Mouse (Mus musculus) intestine, embryonic 14.5 days (tissue): ENCODE results near the gene Ssbp4. TPM values are rescaled to one million over a fixed set of nuclear protein-coding genes. Genes with fewer than 3 reads are reported as not detected.
"Not testable (repeated sequence)": the region's sequence is repeated elsewhere in the genome, so short reads cannot be mapped to it uniquely, and the experiment has no call there.

ENCODE experiments used
- ATAC-seq: fragments of 200-750 bp; cut with Nextera tagmentation; replicated peaks from 2 replicates; pipeline ENCODE4 v1.8.0; 2017; ENCODE audit warnings: low read depth, moderate number of reproducible peaks, moderate TSS enrichment, moderate library complexity; ENCODE audit not compliant: low FRiP score, low TSS enrichment
- DNase-seq: peaks from one replicate; pipeline ENCODE4 v3.0.0-alpha.2; 2018; ENCODE audit warnings: low spot score
- H3K27ac ChIP-seq: fragments of 300-500 bp; sonication (generic); 2 replicates; pipeline ENCODE4 v1.5.1; 2014; ENCODE audit warnings: low read depth, mild to moderate bottlenecking, control low read depth
- H3K27me3 ChIP-seq: fragments of 300-500 bp; sonication (generic); replicated peaks from 2 replicates; pipeline ENCODE4 v1.6.1; 2014; ENCODE audit warnings: low read length, control low read depth; ENCODE audit not compliant: control insufficient read depth, insufficient read depth
- H3K36me3 ChIP-seq: fragments of 300-500 bp; sonication (generic); 2 replicates; pipeline ENCODE4 v1.6.1; 2014; ENCODE audit warnings: low read length, control low read depth; ENCODE audit not compliant: control insufficient read depth, insufficient read depth
- H3K4me1 ChIP-seq: fragments of 300-500 bp; sonication (generic); replicated peaks from 2 replicates; pipeline ENCODE4 v1.6.1; 2014; ENCODE audit warnings: low read length, control low read depth, mixed read lengths; ENCODE audit not compliant: control insufficient read depth, insufficient read depth
- H3K4me2 ChIP-seq: fragments of 300-500 bp; sonication (generic); 2 replicates; pipeline ENCODE4 v1.6.1; 2014; ENCODE audit warnings: low read length
- H3K4me3 ChIP-seq: fragments of 300-500 bp; sonication (generic); 2 replicates; pipeline ENCODE4 v1.5.1; 2014; ENCODE audit warnings: low read depth, low read length, control low read depth, mixed read lengths
- H3K9ac ChIP-seq: fragments of 300-500 bp; sonication (generic); 2 replicates; pipeline ENCODE4 v1.6.1; 2014; ENCODE audit warnings: mild to moderate bottlenecking, low read length
- H3K9me3 ChIP-seq: fragments of 300-500 bp; sonication (generic); 2 replicates; pipeline ENCODE4 v1.6.1; 2016; ENCODE audit warnings: low read length, control low read depth; ENCODE audit not compliant: control insufficient read depth
- WGBS: fragments of 180-500 bp; shearing (Covaris S2); extraction: QIAGEN DNeasy Blood & Tissue Kit; methylation state at CpG from one replicate; pipeline ENCODE4 v1.1.7; 2014; 5-methylcytosine and 5-hydroxymethylcytosine counted together
- polyA plus RNA-seq: library from polyadenylated mRNA; unstranded; fragments of >200 nt; fragmentation: Nextera tagmentation; extraction: Ambion mirVana; gene quantifications from 2 replicates; pipeline ENCODE4 v1.2.1, GENCODE M21; 2014

The Ssbp4 gene
- polyA plus RNA-seq, 1 experiment from 2014 or later = 124 TPM

DNA sequence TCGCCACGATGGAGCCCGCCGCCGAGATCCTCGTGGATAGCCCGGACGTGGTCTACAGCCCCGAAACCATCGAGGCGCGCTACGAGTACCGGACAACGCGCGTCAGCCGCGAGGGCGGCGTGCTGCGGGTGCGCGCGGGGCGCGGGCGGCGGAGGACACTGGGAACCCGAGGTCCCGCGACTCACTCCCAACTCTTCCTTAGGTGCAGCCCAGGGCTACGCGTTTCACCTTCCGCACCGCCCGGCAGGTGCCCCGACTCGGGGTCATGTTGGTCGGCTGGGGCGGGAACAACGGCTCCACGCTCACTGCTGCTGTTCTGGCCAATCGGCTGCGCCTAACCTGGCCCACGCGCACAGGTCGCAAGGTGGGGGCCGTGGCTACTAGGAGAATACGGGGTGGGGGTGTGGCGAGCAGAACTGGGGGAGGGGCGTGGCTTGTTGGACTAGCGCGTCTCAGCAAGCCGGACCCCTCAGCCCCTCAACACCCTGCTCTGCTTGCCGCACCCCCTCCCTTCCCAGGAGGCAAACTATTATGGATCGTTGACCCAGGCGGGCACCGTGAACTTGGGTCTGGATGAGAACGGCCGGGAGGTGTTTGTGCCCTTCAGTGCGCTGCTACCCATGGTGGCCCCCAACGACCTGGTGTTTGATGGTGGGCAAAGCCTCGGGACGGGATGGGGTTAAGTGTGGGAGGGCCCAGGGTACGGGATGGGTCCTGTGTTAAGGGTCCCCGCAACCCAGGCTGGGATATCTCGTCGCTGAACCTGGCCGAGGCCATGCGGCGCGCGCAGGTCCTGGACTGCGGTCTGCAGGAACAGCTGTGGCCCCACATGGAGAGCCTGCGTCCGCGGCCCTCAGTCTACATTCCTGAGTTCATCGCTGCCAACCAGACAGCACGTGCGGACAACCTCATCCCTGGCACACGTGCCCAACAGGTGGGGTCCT, 13.8 kb downstream of the Ssbp4 start:
- Histone ChIP-seq H3K4me1 (peaks cover 40% of the 10 kb centered on the region), H3K9me3 (no peaks in the 10 kb centered on the region), H3K4me3 (peak overlapping the region; percentile 66), H3K27me3 (no peaks in the 10 kb centered on the region), H3K36me3 (peaks cover 30% of the 10 kb centered on the region), H3K27ac (peak overlapping the region; percentile 83; the same call in 1 of the 2 replicates), H3K9ac (peak overlapping the region; percentile 65), H3K4me2 (peak overlapping the region; percentile 89)
- peak; percentile 33 for ATAC-seq
- WGBS = 10% methylated on average over 81 of the region's 82 CpGs
- no peak for DNase-seq

DNA sequence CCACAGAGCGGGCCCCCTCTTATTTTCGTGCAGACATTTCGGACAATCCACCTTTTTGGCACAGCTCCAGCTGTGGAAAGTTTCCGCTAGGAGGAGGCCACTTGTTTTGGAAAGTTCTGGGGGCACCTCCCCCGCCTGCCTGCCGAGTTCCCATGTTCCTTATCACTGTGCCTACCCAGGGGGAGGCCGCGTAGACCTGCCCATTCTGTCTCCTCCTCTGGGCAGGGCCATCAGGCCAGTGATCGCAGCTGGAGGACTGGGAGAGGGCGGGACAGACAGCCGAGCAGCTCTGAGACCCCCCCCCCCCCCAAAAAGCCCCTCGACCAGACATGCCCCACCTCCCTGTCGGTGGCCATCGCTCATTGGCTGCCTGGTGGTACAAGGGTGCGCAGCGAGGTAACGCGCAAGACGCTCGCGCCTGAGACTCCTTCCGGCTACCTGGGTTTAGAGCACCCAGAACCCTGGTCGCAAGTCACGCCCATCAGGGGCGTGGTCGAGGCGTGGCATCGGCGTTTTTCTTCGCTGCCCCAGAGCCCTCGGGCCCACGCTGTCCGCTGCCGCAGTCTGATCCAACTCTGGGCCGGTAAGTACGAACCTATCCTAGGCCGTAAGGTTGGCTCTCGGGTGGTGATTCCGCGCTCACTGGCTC, 14.6 kb downstream of the Ssbp4 start, which contains the start of gene Isyna1:
Gene Isyna1 (plus strand): TSS at position 413 of the 649 bp plus-strand sequence.
- peak; percentile 94 for DNase-seq
- Histone ChIP-seq H3K4me2 (peak within 1 kb of the TSS; percentile 89), H3K9me3 (no peaks in the 10 kb centered on the region), H3K4me3 (peak within 1 kb of the TSS; percentile 66), H3K27me3 (no peaks in the 10 kb centered on the region), H3K27ac (peak within 1 kb of the TSS; percentile 83), H3K36me3 (peaks cover 34% of the 10 kb centered on the region), H3K9ac (peak within 1 kb of the TSS; percentile 65), H3K4me1 (peaks cover 36% of the 10 kb centered on the region)
- under 1% methylated on average over 40 of the region's 40 CpGs for WGBS
- peak; percentile 90 for ATAC-seq

DNA sequence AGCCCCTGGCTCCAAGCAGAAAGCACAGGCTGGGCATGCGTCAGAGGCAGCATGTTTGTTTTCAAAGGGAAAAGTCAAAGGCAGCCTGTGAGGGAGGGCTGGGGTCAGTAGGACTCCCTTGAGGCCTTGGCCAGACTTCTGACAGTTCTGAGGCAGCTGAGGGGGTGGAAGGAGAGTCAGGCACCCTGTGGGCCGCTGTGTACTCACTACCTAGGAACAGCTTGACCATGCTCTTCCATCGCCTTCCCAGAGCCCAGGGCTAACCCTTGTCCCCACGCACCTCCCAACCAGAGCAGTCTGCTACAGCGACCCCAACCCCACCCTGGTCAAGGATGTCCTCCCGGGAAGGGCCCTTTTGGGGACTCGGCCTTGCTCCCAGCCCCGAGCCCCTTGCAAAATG, 15.5 kb downstream of the Ssbp4 start:
- Histone ChIP-seq H3K4me3 (peak overlapping the region; percentile 66; the same call in 1 of the 2 replicates), H3K36me3 (peaks cover 40% of the 10 kb centered on the region), H3K27me3 (no peaks in the 10 kb centered on the region), H3K27ac (peak overlapping the region; percentile 83; the same call in 1 of the 2 replicates), H3K9me3 (no peaks in the 10 kb centered on the region), H3K4me2 (peak overlapping the region; percentile 89), H3K9ac (no peak overlapping the region), H3K4me1 (peaks cover 27% of the 10 kb centered on the region)
- DNase-seq (no peak), ATAC-seq (no peak)
- 44% methylated on average over 8 of the region's 8 CpGs for WGBS

DNA sequence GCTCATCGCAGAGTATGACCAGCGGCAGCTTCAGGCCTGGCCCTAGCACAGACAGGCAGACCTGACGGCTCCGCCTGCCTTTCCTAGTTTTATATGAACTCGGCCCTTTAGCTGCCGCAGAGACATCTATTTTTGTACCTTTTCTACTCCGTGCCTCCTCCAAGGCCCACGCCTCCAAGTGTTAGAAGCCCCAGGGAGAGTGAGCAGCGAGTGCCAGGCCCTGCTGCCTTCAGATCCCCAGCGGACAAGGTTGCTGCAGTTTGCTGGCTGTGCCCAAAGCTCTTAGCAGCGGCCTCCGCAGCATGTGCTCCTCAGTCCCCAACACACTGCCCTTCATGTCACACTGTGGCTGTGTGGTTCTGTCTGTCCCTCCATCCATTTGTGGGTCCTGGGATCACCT, 17.1 kb downstream of the Ssbp4 start:
- WGBS = 93% methylated on average over 12 of the region's 12 CpGs
- H3K4me2 ChIP-seq = no peak overlapping the region
- H3K36me3 ChIP-seq = peaks cover 50% of the 10 kb centered on the region

DNA sequence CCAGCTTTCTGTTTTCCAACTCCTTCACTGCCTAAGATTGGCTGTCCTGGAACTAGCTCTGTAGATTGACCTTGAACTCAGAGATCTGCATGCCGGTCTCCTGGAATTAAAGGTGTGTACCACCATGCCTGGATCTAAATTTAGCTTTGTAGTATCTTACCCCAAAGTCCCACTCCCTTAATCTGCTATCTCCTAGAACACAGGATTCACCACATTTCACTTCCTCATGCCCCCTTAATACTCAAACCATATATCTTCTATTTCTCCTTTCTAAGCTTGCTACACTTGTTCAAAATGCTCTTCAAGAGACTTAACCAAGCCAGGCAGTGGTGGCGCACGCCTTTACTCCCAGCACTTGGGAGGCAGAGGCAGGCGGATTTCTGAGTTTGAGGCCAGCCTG, 20.7 kb downstream of the Ssbp4 start:
- not testable (repeated sequence) for H3K4me1 ChIP-seq, ATAC-seq, H3K4me3 ChIP-seq, H3K4me2 ChIP-seq, H3K9ac ChIP-seq, H3K27me3 ChIP-seq, DNase-seq, H3K27ac ChIP-seq, H3K9me3 ChIP-seq
- H3K36me3 ChIP-seq = peaks cover 73% of the 10 kb centered on the region
- WGBS = 93% methylated on average over 4 of the region's 4 CpGs

More for the DNA sequence above, 17.1 kb downstream of the Ssbp4 start:
- no peaks in the 10 kb centered on the region for H3K9me3 ChIP-seq
- ATAC-seq (no peak), DNase-seq (no peak)
- no peaks in the 10 kb centered on the region for H3K27me3 ChIP-seq
- H3K27ac ChIP-seq = no peak overlapping the region
- no peak overlapping the region for H3K9ac ChIP-seq
- no peak overlapping the region for H3K4me3 ChIP-seq
- H3K4me1 ChIP-seq = peaks cover 16% of the 10 kb centered on the region

DNA sequence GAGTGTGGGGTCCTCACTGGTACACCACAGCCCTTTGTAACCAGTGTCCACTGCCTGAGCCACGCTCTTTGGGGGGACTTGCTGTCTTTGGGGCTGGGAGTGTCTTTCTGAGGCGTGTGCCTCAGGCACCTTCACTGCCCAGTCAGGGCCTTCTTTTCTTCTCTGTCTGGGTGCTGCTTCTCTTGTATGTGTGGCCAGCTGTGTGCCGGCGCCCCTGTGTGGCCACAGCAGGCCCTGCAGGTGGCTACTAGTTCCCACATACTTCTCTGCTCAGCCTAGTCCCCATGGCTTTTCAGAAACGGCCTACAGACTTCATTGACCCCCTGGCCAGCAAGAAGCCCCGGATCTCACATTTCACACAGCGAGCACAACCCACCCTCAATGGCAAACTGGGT, 23.4 kb downstream of the Ssbp4 start:
- WGBS = 45% methylated on average over 7 of the region's 7 CpGs
- Histone ChIP-seq H3K9me3 (no peaks in the 10 kb centered on the region), H3K27ac (no peak overlapping the region), H3K4me1 (no peaks in the 10 kb centered on the region), H3K4me3 (no peak overlapping the region), H3K36me3 (peaks cover 87% of the 10 kb centered on the region), H3K9ac (no peak overlapping the region), H3K4me2 (no peak overlapping the region), H3K27me3 (no peaks in the 10 kb centered on the region)
- ATAC-seq = peak; percentile 23; the same call in 1 of the 2 replicates
- DNase-seq = no peak

DNA sequence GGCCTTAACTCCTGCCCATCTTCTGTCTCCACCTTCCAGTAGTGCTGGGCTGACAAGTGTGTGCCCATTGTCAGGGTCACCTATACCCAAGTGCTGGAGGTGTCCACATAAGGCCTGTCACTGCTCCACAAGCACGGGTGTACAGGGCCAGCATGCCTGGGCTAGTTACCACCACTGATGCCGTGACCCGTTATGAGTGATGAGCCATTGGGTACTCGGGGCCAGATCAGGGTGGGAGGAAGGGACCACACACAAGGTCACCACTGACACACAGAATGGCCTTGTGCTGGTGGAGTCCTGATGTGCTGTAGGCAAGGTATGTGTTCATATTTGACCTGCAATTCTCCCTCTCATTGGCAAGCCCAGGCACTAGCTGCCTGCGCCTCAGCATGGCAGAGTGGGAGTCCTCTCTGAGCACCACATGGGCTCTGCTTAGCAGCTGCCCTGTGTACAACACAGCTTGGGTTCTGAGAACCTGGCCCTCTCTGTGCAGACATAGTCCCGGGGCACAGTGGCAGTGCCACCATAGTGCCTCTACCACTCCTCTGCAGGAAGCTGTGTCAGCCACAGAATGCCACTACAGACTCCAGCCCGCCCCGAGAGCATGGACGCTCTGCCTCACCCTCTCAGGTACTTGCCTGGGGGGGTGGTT, 23.9 kb downstream of the Ssbp4 start:
- Histone ChIP-seq H3K36me3 (peaks cover 89% of the 10 kb centered on the region), H3K9ac (no peak overlapping the region), H3K27me3 (no peaks in the 10 kb centered on the region), H3K9me3 (no peaks in the 10 kb centered on the region), H3K4me2 (no peak overlapping the region), H3K4me1 (no peaks in the 10 kb centered on the region), H3K27ac (no peak overlapping the region), H3K4me3 (no peak overlapping the region)
- 0 out of 2 replicates have a peak, but pooled peaks have one; percentile 8 for ATAC-seq
- DNase-seq = no peak
- WGBS = 88% methylated on average over 9 of the region's 9 CpGs
